Mouse (Mus musculus) cortical plate, adult 2 months (tissue): ENCODE measurements around the gene Ngly1. TPM values are rescaled to one million over a fixed set of nuclear protein-coding genes. Genes with fewer than 3 reads are reported as not detected.
A peak's percentile ranks its signal among the peaks of the same experiment; 100 is the strongest.

Source experiments
- H3K27ac ChIP-seq: fragments of 200-500 bp; 2 replicates; pipeline ENCODE4 v1.5.1; 2012; ENCODE audit warnings: low read length, control low read depth, inconsistent platforms; ENCODE audit not compliant: insufficient read depth
- H3K4me1 ChIP-seq: fragments of 200-500 bp; 2 replicates; pipeline ENCODE4 v1.6.1; 2011; ENCODE audit warnings: low read length; ENCODE audit not compliant: control insufficient read depth, insufficient read depth
- H3K4me3 ChIP-seq: fragments of 200-500 bp; 2 replicates; pipeline ENCODE4 v1.5.1; 2011; ENCODE audit warnings: mild to moderate bottlenecking, low read length, control low read depth; ENCODE audit not compliant: insufficient read depth
- CTCF ChIP-seq: fragments of 200-500 bp; IDR thresholded peaks from 2 replicates; pipeline ENCODE4 v1.5.1; 2011; ENCODE audit warnings: mild to moderate bottlenecking, control low read depth, low read length; ENCODE audit not compliant: insufficient read depth; ENCODE audit errors: extremely low read depth
- POLR2A ChIP-seq: fragments of 200-500 bp; IDR thresholded peaks from 2 replicates; pipeline ENCODE4 v1.6.1; 2011; ENCODE audit warnings: mild to moderate bottlenecking, low read length, control low read depth; ENCODE audit not compliant: insufficient read depth; ENCODE audit errors: extremely low read depth
- polyA plus RNA-seq: library from polyadenylated mRNA; depleted of rRNA; stranded (reverse); fragments of >200 nt; gene quantifications from 2 replicates; pipeline ENCODE4 v1.2.3, GENCODE M21; 2012

The Ngly1 gene
- polyA plus RNA-seq, 1 experiment: 17.5 TPM

DNA sequence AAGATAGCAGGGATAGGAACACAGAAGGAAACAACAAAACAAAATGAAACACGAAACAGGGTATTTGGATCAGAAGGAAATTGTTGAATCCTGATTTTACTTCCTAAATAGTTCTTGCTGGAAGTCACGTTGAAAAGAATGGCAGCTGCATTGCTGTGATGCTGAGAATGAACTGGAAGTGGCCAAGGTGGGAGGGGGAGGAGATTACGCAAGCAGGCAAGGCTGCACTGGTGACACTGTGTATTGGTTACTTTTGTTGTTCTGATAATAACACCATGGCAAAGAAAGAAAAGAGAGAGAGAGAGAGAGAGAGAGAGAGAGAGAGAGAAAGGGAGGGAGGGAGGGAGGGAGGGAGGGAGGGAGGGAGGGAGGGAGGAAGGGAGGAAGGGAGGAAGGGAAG lies 12.6 kb upstream of the Ngly1 start:
- H3K4me3 ChIP-seq: no peak overlapping the region
- TF ChIP-seq CTCF (no peak), POLR2A (no peak)
- no peak overlapping the region for H3K27ac ChIP-seq
- no peaks in the 10 kb centered on the region for H3K4me1 ChIP-seq

GRCm38 (mm10) chr14:16242193-16242815 lies 6.8 kb upstream of the Ngly1 start:
- Histone ChIP-seq H3K27ac (no peak overlapping the region), H3K4me1 (no peaks in the 10 kb centered on the region; the same call in 1 of the 2 replicates), H3K4me3 (peak overlapping the region; percentile 50; the same call in 1 of the 2 replicates)
- no peak for TF ChIP-seq POLR2A
- no peak for TF ChIP-seq CTCF

- Histone ChIP-seq H3K4me1 (no peaks in the 10 kb centered on the region; the same call in 1 of the 2 replicates), H3K27ac (no peak overlapping the region)
- TF ChIP-seq CTCF (no peak), POLR2A (peak; percentile 66; the same call in 1 of the 2 replicates)
Measured at GRCm38 (mm10) chr14:16242947-16243602, 6.0 kb upstream of the Ngly1 start.

DNA sequence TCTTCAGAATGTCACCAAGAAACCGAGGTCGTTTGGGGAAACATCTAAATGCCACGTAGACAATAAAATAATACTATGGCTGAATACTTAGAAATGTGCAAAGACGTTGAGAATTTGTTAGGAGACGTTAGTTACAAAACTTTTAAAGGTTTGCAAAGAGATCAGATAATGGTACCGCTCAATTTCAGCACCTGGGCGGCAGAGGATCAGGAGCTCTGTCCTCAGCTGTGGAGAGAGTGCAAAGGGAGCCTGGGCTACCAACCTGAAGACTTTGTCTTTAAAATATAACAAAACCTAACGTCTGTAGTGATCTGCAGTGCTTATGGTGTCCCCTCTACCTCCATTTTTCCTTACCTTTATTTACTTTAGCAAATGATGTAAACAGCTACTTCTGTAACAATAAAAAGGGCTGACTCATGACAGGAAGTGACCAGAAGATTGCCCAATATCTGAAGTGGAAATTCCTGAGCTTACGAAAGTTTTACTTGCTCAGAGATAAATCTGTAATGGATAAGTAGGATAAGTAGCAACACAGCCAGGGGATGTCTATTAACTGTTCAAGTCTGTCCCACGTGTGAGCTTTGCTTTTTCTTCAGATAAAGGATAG lies 5.4 kb upstream of the Ngly1 start:
- H3K27ac ChIP-seq: no peak overlapping the region
- TF ChIP-seq POLR2A: no peak

More at GRCm38 (mm10) chr14:16242947-16243602, 6.0 kb upstream of the Ngly1 start:
- H3K4me3 ChIP-seq: peak overlapping the region; percentile 50

DNA sequence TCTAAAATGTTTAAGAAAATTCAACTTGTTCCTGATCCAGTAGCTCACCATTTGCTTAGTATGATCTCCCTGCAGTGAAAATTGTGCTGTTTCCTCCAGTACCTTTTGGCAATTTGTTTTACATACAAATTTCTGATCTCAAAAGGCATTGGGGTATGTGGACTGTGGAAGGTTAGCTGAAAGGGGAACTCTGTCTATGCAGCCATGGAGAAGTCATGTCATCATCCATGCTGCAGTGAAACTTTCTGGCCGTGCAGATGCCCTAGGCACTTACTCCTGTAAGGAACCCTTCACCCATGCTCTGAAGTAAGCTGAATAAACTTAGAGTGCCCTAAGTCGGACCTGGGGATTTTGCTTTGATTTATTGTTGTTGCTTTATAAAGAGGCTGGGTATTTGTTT lies 4.7 kb upstream of the Ngly1 start:
- Histone ChIP-seq H3K27ac (no peak overlapping the region), H3K4me1 (no peaks in the 10 kb centered on the region; the same call in 1 of the 2 replicates), H3K4me3 (no peak overlapping the region)
- TF ChIP-seq POLR2A (no peak), CTCF (no peak)

More for the DNA sequence above, 5.4 kb upstream of the Ngly1 start:
- Histone ChIP-seq H3K4me1 (no peaks in the 10 kb centered on the region; the same call in 1 of the 2 replicates), H3K4me3 (peak overlapping the region; percentile 50)

DNA sequence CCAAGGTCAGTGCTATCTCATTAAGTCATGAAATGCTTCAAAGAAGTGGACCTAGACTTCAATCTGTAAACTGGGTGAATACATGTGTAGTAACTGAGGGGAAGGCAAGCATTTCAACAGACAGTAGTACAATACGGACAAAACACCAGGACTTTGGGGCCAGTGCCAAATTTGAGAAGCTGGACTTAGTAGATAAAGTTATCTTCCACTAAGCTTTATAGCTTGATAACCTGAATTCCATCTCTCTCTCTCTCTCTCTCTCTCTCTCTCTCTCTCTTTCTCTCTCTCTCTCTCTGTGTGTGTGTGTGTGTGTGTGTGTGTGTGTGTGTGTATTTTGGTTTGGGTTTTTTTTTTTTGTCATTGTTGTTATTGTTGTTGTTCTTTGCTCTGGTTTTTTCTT lies 4.0 kb upstream of the Ngly1 start:
- TF ChIP-seq CTCF (no peak), POLR2A (no peak)
- H3K27ac ChIP-seq: no peak overlapping the region
- peaks cover 4% of the 10 kb centered on the region; the same call in 1 of the 2 replicates for H3K4me1 ChIP-seq
- no peak overlapping the region for H3K4me3 ChIP-seq

DNA sequence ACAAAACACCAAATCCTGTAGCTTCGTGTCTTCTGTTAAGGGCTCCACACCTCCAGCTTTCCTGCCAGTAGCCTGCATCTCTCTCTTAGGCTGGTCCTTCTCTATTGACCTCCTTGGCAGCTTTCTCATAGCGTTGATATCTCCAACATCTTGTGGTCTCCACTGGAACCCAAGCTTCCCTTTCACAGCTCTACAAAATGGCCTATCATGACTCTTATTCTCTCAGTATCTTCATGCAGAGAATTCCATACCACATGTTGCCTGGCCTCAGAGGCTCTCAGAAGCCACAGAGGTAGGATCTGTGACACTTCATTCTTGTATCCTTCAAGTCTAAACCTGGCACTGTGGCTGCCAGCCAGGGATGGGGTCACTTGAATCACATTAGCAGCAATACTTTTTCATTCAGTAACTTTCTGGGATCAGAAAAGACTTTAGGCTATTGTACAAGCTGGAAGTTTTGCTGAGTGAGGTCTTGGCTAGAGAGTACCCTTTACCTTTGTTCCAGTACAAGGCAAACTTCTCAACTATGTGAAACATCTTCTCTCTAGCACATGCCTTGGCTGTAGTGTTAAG lies 2.7 kb upstream of the Ngly1 start:
- no peak for TF ChIP-seq POLR2A
- no peak for TF ChIP-seq CTCF
- Histone ChIP-seq H3K27ac (no peak overlapping the region), H3K4me1 (peaks cover 4% of the 10 kb centered on the region; the same call in 1 of the 2 replicates), H3K4me3 (no peak overlapping the region)

- TF ChIP-seq POLR2A (no peak), CTCF (no peak)
- Histone ChIP-seq H3K4me1 (peaks cover 4% of the 10 kb centered on the region; the same call in 1 of the 2 replicates), H3K27ac (no peak overlapping the region), H3K4me3 (no peak overlapping the region; the same call in 1 of the 2 replicates)
Measured at GRCm38 (mm10) chr14:16248135-16248534, 945 bp upstream of the Ngly1 start.

DNA sequence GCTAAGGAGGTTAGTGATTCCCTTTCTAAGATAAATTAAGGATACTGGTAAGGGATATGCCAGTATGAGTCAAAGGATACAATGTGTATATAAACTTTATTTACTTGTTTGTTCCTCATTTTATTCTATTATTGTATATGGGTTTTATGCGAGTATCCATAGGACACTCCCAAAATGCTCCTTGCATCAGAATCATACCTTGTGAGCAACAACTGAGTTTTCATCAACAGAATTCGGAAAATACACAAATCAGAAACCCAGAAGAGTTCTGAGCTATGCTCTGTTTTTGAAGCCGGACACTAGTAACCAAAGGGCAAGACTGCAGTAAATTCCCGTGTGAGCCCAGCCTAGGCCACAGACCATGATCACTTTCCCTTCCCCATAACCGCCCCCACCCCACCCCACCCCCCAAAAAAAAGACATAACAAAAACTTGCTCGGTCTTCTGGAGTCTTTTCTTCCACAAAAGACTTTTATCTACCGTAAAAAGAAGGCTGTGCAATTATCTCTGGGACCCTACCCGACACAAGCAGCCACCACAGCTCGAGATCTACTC lies 400 bp upstream of the Ngly1 start:
- Histone ChIP-seq H3K4me3 (peak overlapping the region; percentile 97), H3K27ac (no peak overlapping the region), H3K4me1 (peaks cover 4% of the 10 kb centered on the region; the same call in 1 of the 2 replicates)
- TF ChIP-seq POLR2A (no peak), CTCF (no peak)
